Mouse (Mus musculus) induced T-regulatory cell, adult 2 months (primary cell): ENCODE data around the gene Setx.

ENCODE experiments used
- DNase-seq: peaks from one replicate; pipeline ENCODE4 v3.0.0-alpha.2; 2012; ENCODE audit warnings: low read depth

Gene Setx

DNA sequence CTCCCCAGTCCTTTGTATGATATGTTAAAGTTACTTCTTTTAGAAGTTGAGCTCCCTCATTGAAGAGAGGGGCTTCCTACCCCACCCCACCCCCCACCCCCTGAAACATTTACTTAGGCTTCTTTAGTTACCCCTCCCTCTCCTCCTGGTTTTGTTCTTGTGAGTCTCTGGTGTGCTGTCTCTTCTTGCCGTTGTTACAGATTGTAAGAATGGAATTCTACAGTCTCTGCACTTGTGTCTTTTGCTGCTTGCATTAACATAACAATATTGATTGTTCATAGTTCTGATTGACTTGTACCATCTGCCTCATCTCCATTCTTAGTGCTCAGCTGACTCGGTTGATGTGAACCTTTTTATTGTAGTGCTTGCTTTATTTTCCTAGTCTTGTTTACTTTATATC, 28.0 kb downstream of the Setx start:
- no peak for DNase-seq

DNA sequence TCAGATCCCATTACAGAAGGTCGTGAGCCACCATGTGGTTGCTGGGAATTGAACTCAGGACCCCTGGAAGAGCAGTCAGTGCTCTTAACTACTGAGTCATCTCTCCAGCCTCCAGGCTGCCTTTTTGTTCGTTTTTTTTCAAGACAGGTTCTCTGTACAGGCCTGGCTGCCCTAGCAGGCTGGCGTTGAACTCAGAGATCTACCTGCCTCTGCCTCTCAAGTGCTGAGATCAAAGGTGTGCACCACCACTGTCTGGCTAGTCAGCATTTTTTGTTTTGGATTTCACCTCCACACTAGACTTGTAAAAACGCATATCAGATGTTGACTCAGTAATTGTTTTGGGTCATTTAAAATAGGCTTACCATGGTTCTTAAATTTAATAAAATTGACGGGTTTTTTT, 44.1 kb downstream of the Setx start:
- DNase-seq = no peak

DNA sequence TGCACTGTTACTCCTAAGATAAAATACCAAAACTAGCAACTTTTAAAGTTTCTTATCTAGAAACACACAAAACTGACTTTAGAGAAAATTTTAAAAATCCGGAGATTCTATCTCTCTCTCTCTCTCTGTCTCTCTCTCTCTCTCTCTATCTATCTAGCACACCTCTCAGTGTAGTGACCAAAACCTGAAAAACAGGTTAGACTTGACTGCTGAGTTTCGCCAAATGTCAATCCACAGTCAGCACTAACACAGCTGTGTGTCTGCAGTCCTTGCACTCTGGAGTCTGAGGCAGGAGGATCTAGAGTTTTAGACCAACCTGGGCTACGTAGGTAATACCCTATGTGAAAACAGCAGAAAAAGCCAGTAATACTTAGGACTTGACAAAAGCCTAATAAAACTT, 50.9 kb downstream of the Setx start:
- DNase-seq = no peak

DNA sequence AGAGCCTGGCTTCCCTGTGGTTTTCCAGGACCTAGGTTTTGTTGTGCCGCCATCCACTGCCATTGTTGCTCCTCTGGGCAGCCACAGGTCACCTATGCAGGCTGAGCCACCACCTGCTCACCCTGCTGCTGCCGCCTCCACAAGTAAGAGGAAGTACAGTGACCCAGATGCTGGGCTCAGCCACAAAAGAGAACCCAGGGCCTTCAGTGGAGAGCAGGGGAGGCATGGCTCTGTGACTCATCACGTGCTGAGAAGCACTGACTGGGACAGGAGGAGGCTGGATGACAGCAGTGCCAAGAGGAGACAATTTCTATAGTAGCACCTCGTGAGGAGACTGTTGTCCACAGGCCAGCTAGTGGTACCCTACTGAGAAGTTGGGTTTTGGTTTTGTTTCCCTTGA, 55.8 kb downstream of the Setx start:
- no peak for DNase-seq

GRCm38 (mm10) chr2:29181111-29181510, 57.1 kb downstream of the Setx start:
- DNase-seq = no peak

DNA sequence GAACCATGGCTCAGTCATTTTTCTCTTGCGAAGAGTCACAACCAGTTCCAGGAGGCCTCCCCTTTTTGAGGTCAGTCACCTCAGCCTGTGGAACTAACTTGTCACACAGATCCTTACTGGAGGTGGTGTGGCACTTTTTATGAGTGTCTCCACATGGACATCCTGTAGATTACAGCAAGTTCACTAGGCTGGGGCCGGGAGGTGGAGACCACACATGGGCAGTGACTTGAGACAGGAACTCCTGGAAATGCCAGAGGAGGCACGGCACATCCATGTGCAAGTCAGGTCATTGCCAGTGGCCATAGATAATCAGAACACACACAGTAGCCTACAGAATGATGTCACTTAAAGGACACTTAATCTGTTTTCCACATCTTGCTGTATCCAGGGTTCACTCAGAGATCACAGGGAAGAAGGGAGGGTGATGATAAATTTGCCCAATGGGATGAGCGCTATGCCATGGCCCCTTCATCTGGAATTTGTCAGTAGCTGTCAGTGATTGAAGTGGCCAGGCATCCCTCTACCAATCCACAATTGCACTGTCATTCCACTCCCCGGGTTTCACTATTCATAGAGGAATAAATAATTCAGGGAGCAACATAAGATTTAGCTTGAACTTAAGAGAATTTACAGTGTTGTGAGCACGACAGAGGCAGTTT, 59.4 kb downstream of the Setx start:
- no peak for DNase-seq

- DNase-seq = no peak
These were observed 62.2 kb downstream of the Setx start for GRCm38 (mm10) chr2:29186209-29186608.

- DNase-seq = no peak
These were observed 66.4 kb downstream of the Setx start for GRCm38 (mm10) chr2:29190392-29190791.

GRCm38 (mm10) chr2:29191216-29192215, 67.5 kb downstream of the Setx start:
- no peak for DNase-seq

DNA sequence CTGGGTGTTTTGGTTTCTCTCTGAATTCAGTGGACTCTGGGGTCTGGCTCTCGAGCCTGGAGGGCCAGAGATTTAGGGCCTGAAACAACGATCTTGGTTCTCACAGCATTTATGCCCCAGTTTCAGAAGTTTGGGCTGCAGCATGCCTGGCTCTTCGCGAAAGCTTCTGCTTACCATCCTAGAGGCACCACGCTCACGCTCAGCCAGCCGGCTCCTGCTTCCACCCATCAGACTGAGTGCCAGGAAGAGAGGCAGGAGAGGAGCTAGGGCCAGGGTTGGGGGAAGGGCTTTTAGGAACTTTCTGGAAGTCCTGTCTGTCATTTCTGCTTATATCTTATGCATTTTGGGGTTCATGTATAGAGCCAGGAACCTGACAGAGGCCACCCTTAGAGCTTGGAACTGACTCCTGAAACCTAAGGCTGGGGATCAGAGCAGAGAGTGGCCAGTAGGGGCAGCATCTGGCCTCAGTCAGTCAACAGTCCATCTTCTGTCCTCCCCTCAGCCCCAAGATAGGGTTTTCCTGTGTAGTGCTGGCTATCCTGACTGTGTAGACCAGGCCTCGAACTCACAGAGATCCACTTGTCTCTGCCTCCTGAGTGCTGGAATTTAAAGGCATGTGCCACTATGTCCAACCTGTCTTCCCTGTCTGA, 68.8 kb downstream of the Setx start:
- peak; percentile 21 for DNase-seq

- no peak for DNase-seq
These were observed 70.0 kb downstream of the Setx start for GRCm38 (mm10) chr2:29193819-29194546.

DNA sequence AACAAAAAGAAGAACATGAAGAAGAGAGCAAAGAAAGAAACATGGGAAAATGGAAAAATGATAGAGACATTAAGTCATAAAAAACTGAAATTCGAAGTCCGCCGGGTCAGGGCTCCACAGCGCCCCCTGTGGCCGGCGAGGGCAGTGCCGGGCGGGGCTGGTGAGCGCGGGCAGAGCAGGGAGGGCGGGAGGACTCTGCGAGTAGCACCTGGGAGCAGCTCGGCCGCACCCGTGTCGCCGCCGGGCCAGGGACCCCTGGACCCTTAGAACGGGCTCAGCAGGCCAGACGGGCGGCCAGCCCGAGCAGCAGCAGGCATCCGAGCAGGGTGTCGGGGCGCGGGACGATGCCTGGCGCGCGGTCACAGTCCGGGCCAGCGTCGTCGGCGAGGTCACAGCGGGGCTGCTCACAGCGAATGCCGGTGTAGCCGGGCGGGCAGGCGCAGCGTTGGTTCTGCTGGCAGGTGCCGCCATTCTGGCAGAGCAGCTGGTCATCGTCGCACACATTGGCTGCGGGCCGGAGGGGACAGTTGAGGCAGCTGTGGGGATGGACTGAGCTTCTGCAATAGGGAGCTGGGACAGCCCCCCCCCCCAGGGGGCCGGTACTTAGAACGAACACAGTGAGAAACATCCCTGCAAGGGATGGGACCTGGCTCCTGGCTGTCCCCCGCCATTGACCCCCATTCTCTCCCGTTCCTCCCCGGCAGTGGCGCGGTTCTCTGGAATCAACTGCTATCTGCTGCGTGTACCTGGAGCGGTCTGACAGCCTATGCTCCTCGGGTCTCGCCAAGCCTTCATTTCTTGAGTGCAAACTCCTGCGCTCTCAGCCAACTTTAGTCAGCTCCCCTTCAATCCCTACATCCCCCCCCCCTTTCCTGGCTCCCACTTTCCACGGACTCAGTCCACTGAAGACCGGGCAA, 70.8 kb downstream of the Setx start:
- DNase-seq = peak; percentile 80

DNA sequence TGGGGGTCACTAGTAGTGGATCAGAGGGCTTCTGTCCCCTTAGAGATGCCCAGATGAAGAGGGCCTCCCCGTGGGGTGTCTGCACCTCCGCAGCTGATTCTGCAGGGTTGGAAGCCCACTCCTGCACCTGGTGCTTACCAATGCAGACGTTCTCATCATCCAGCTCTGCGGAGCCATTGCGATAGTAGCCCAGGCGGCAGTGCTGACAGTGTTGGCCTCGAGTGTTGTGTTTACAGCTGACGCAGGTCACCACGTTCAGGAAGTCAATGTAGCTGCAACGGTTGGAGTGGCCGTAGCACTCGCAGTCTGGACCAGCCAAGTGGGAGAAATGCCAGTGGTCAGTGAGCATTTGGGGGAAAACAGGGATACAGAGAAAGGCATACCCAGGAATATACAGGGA, 72.9 kb downstream of the Setx start:
- no peak for DNase-seq

- DNase-seq = no peak
These were observed 74.5 kb downstream of the Setx start for GRCm38 (mm10) chr2:29198446-29198845.

- peak; percentile 84 for DNase-seq
These were observed 75.9 kb downstream of the Setx start for GRCm38 (mm10) chr2:29199909-29200308.

GRCm38 (mm10) chr2:29201223-29201955, 77.4 kb downstream of the Setx start:
- DNase-seq = no peak

GRCm38 (mm10) chr2:29206156-29206555, 82.2 kb downstream of the Setx start:
- DNase-seq = no peak

DNA sequence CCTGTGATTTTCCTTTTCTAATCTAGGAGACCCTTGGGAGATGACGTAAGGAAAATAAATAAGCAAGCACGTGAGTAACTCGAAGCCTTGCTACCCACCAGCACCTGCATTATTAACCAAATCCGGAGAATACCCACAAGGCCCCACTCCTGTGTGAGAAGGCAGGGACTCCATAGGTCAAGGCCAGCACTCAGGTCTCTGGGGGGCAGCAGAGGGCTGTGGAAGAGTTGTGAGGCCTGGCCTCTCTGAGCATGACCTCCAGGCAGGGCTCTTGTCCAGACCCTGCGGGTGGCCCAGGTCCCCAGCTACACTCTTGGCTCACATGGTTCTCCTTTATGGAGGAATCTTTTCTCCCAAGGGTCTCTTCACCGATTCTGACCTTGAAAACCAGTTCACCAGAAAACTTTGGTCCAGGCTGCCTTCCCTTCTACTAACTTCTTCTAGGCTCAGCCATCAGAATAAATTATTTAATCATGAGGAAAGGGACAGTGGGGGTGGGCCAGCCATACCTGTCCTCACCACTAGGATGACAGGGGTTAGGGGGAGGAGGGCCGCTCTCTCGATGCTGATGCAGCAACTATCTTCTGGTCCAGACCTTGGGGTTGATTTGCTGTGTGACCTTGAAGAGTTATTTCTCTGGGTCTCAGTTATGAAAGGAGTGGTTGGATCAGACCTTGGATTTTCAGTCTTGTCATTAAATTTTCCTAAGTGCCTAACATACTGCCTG, 92.5 kb downstream of the Setx start:
- DNase-seq = no peak

DNA sequence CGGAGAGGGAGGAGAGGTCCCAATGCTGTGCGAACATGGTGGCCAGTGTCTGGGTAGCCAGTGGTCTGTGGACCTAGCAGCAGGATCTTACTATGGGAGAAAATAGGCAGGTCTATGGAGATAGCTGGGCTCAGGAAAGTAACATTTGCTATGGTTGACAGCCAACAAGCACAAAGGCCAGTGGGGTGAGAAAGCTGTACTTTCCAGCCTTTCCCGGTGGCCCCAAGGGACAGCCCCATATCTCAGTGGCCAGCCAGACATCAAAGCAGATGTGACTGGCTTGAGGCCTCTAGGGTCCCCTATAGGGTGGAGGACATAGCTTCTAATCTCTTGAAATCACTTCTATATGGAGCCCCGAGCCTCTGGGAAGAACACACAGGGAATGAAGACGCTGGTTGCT, 93.1 kb downstream of the Setx start:
- no peak for DNase-seq

DNA sequence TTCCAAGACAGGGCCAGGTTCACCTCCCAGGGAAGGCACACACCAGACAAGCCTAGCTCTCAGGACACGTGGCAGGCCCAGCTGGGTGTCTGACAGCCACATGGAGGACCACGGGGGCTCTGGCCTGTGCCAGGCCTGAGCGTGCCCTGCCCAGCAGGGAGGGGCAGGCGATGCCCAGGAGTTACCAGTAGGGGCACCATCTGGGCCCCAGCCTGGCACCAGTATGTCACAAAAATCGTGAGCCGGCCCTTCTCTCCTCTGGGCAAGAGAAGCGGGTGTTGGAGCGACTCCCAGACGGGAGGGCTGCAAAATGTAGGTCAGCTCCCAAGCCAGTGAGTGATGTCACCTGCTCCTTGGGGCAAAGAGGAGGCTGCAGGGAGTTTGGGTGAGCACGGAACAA, 93.9 kb downstream of the Setx start:
- DNase-seq = no peak
